Mouse (Mus musculus) thymus, adult 2 months (tissue): ENCODE measurements at regions not wholly inside any gene's neighbourhood (a gene's known extent, or its start where the extent isn't known, plus 50 kb on each side); places are given as distances from the start of the nearest gene placed in this dataset.

ENCODE experiments used
- CTCF ChIP-seq: fragments of 200-500 bp; IDR thresholded peaks from 2 replicates; pipeline ENCODE4 v1.5.1; 2012; ENCODE audit warnings: mild to moderate bottlenecking, control low read depth, low read length, moderate library complexity, borderline replicate concordance; ENCODE audit not compliant: control insufficient read depth, poor library complexity, insufficient read depth; ENCODE audit errors: extremely low read depth
- POLR2A ChIP-seq: fragments of 200-500 bp; IDR thresholded peaks from 2 replicates; pipeline ENCODE4 v1.6.1; 2012; ENCODE audit warnings: mild to moderate bottlenecking, low read length, control low read depth, moderate library complexity; ENCODE audit not compliant: control insufficient read depth, poor library complexity, insufficient read depth; ENCODE audit errors: extremely low read depth

- TF ChIP-seq POLR2A, result no peak
- no peak for TF ChIP-seq CTCF
Measured at GRCm38 (mm10) chr12:16131740-16132077, 315.0 kb upstream of the Trib2 start.
